Mouse (Mus musculus): ENCODE measurements around the gene Ifitm2. TPM values are rescaled to one million over a fixed set of nuclear protein-coding genes. Genes with fewer than 3 reads are reported as not detected.

Ifitm2 gene
- total RNA-seq, 4 experiments from 2014 or later, result 25.1 to 51.9 (median 30.1) TPM

- no peak for DNase-seq (ENCODE audit: low spot score in 2 of 2)
These were observed 48.1 kb downstream of the Ifitm2 start for GRCm38 (mm10) chr7:140907697-140908096.

GRCm38 (mm10) chr7:140907131-140907530 lies 48.7 kb downstream of the Ifitm2 start:
- DNase-seq (ENCODE audit: low spot score in 2 of 2), result no peak

GRCm38 (mm10) chr7:140905642-140906081 lies 50.1 kb downstream of the Ifitm2 start:
- no peak for DNase-seq (ENCODE audit: low spot score in 2 of 2)

Other genes starting within 250 kb of the Ifitm2 start
- 10 to 100 TPM in 2 of 4 experiments, 1 to 10 TPM in 2; 1.8 to 29.0 (median 8.8) TPM for gene Cyp2e1, start 192.2 kb downstream of the Ifitm2 start, total RNA-seq (2022)
- gene Syce1, start 168.1 kb downstream of the Ifitm2 start, total RNA-seq (2022), result not detected
- gene Zfp941, start 133.8 kb downstream of the Ifitm2 start, total RNA-seq (2022), result under 1 TPM in 1 of 4 experiments, not detected in 3; 0.11 TPM
- gene Urah, start 121.0 kb downstream of the Ifitm2 start, total RNA-seq (2022), result not detected
- gene Scgb1c1, start 110.4 kb downstream of the Ifitm2 start, total RNA-seq (2022), result not detected
- gene Odf3, start 108.2 kb downstream of the Ifitm2 start, total RNA-seq (2022), result not detected
- gene Gm45785, start 99.7 kb downstream of the Ifitm2 start, total RNA-seq (2022), result not detected
- 10 to 100 TPM; 11.8 to 13.5 (median 13.1) TPM for gene Ric8a, start 99.0 kb downstream of the Ifitm2 start, total RNA-seq (2022)
- gene Bet1l, start 98.4 kb downstream of the Ifitm2 start, total RNA-seq (2022), result 1 to 10 TPM; 6.5 to 7.7 (median 6.8) TPM
- 10 to 100 TPM; 85.3 to 96.3 (median 89.9) TPM for gene Psmd13, start 74.0 kb downstream of the Ifitm2 start, total RNA-seq (2022)
- 10 to 100 TPM; 18.7 to 23.2 (median 22.2) TPM for gene Sirt3, start 73.7 kb downstream of the Ifitm2 start, total RNA-seq (2022)
- gene Cox8b, start 55.5 kb downstream of the Ifitm2 start, total RNA-seq (2022), result 1,000 to 10,000 TPM; 1,780 to 2,019 (median 1,893) TPM
- under 1 TPM in 1 of 4 experiments, not detected in 3; 0.08 TPM for gene Nlrp6, start 35.1 kb downstream of the Ifitm2 start, total RNA-seq (2022)
- gene Pgghg, start 14.6 kb downstream of the Ifitm2 start, total RNA-seq (2022), result 1 to 10 TPM; 1.4 to 2.8 (median 2.2) TPM
- under 1 TPM in 2 of 4 experiments, not detected in 2; 0.34 to 0.53 TPM for gene Ifitm5, start 5.7 kb downstream of the Ifitm2 start, total RNA-seq (2022)
- not detected for gene Gm45717, start 50 bp downstream of the Ifitm2 start, total RNA-seq (2022)
- gene Ifitm1, start 11.2 kb upstream of the Ifitm2 start, total RNA-seq (2022), result under 1 TPM; 0.34 to 0.99 (median 0.77) TPM
- 10 to 100 TPM; 20.8 to 38.8 (median 27.1) TPM for gene Ifitm3, start 54.8 kb upstream of the Ifitm2 start, total RNA-seq (2022)
- not detected for gene Ifitm6, start 61.9 kb upstream of the Ifitm2 start, total RNA-seq (2022)
- gene Gm17387, start 73.1 kb upstream of the Ifitm2 start, total RNA-seq (2022), result not detected
- gene B4galnt4, start 105.1 kb upstream of the Ifitm2 start, total RNA-seq (2022), result under 1 TPM in 2 of 4 experiments, not detected in 2; 0.20 to 0.59 TPM
- not detected for gene Pkp3, start 122.2 kb upstream of the Ifitm2 start, total RNA-seq (2022)
- gene Sigirr, start 144.6 kb upstream of the Ifitm2 start, total RNA-seq (2022), result 1 to 10 TPM; 1.4 to 1.6 (median 1.5) TPM
- gene Ano9, start 161.8 kb upstream of the Ifitm2 start, total RNA-seq (2022), result not detected
- gene Ptdss2, start 166.4 kb upstream of the Ifitm2 start, total RNA-seq (2022), result 10 to 100 TPM; 18.6 to 26.4 (median 22.0) TPM
- 10 to 100 TPM; 51.3 to 63.6 (median 53.6) TPM for gene Rnh1, start 216.9 kb upstream of the Ifitm2 start, total RNA-seq (2022)
- 100 to 1,000 TPM; 112 to 158 (median 132) TPM for gene Hras, start 238.0 kb upstream of the Ifitm2 start, total RNA-seq (2022)
- 1 to 10 TPM; 1.4 to 2.5 (median 2.0) TPM for gene Lrrc56, start 238.2 kb upstream of the Ifitm2 start, total RNA-seq (2022)

Data from gastrocnemius, adult 8-10 months (tissue).